Comparison of ENCODE assay signal across 20 mouse cellular contexts in the genomic region with DNA sequence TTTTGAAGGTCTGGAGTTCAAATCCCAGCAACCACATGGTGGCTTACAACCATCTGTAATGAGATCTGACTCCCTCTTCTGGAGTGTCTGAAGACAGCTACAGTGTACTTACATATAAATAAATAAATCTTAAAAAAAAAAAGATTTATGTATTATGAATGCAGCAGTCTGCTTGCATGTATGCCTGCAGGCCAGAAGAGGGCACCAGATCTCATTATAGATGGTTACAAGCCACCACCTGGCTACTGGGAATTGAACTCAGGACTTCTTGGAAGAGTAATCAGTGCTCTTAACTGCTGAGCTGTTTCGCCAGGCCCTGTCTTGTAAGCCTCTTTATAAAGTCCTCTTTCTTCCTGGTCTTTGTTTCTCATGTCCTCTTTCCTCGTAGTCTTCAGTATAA. TPM values are rescaled to one million over a fixed set of nuclear protein-coding genes. Genes with fewer than 3 reads are reported as not detected.
DNase-seq lines count a peak whose midpoint lies in the region; ATAC-seq and TF ChIP-seq lines count a peak whose summit lies in the region.
"Not testable (repeated sequence)": the region's sequence is repeated elsewhere in the genome, so short reads cannot be mapped to it uniquely, and the experiment has no call there.
"Had no signal": no experiment of that assay in that cellular context is flagged by ENCODE, and none has a peak within 500 bp of the region (broad histone marks: within the 10 kb centered on the region; RNA-seq: fewer than 3 reads in every experiment).

No protein-coding gene starts in this region.

- TF ChIP-seq RAD21 in CH12.LX (IDR thresholded peaks at IDR 0.05; ENCODE audit: low read depth, low read length) = not testable (repeated sequence)

- WGBS in kidney, adult 2 months = 95% methylated on average over 2 of the region's 2 CpGs
- 86% methylated on average over 2 of the region's 2 CpGs for WGBS in liver, adult 2 months
- 90% methylated on average over 2 of the region's 2 CpGs for WGBS in lung, postnatal 0 days

- dilution Hi-C loops in CH12.LX (cut with MboI; ENCODE audit: extremely low pct_ligation_motif_present, extremely low pct_unique_long_range_greater_than_20kb, low sequenced_read_pairs) = not testable (repeated sequence)

- not testable (repeated sequence) for H3K9me3 ChIP-seq in CH12.LX (replicated peaks; ENCODE audit: low read length); lung, postnatal 0 days (ENCODE audit: low read length)

- H3K27ac ChIP-seq in CH12.LX (ENCODE audit: insufficient read depth, low read depth); gastrocnemius, adult 2 months; kidney, adult 2 months (ENCODE audit: insufficient read depth, low read depth, low read length); liver, adult 2 months (replicated peaks; ENCODE audit: insufficient read depth, low read depth, low read length); lung, postnatal 0 days (ENCODE audit: low read length): not testable (repeated sequence)

- intact Hi-C loops in gastrocnemius, adult 2 months (cut with DNase I) = not testable (repeated sequence)

- H3K36me3 ChIP-seq in CH12.LX (replicated peaks in 1 of 2; ENCODE audit: control insufficient read depth in 1 of 2, insufficient read depth in 1 of 2, low read length in 1 of 2); kidney, adult 2 months (ENCODE audit: control insufficient read depth, insufficient read depth, low read length); liver, adult 2 months (ENCODE audit: control insufficient read depth, insufficient read depth, low read length); lung, postnatal 0 days (ENCODE audit: insufficient read depth, low read length): not testable (repeated sequence)

- DNase-seq in CH12.LX (ENCODE audit: extremely low read depth); gastrocnemius, adult 2 months; kidney, adult 2 months; liver, adult 2 months (ENCODE audit: extremely low read depth, low read depth, low spot score); lung, postnatal 0 days (ENCODE audit: low spot score): not testable (repeated sequence)
- DNase-seq in ZHBTc4 (ENCODE audit: low read depth, low spot score) = peak; percentile 26

- not testable (repeated sequence) for H3K27me3 ChIP-seq in CH12.LX (replicated peaks); kidney, adult 2 months (replicated peaks; ENCODE audit: control insufficient read depth, insufficient read depth, low read length); liver, adult 2 months (ENCODE audit: control insufficient read depth, insufficient read depth, low read length); lung, postnatal 0 days (replicated peaks; ENCODE audit: insufficient read depth, low read length)

- H3K79me2 ChIP-seq in CH12.LX (replicated peaks; ENCODE audit: control insufficient read depth, extremely low read depth, insufficient read depth, poor library complexity, severe bottlenecking); liver, adult 2 months (ENCODE audit: control insufficient read depth, insufficient read depth, low read length): not testable (repeated sequence)

- not testable (repeated sequence) for ATAC-seq in lung, postnatal 0 days

- in situ Hi-C loops in CH12.LX (cut with MboI; ENCODE audit: low pct_ligation_motif_present, low pct_unique_long_range_greater_than_20kb, low sequenced_read_pairs) = not testable (repeated sequence)

- not testable (repeated sequence) for H3K4me2 ChIP-seq in CH12.LX (ENCODE audit: insufficient read depth, low read depth, poor library complexity, severe bottlenecking); lung, postnatal 0 days (replicated peaks; ENCODE audit: low read depth, low read length)

- TF ChIP-seq CTCF in CH12.LX (conservative IDR thresholded peaks at IDR 0.05 in 1 of 2, IDR thresholded peaks at IDR 0.05 in 1 of 2; ENCODE audit: low read depth in 2 of 2, low read length in 2 of 2) = peak; percentile 9 to 39; a peak in 3 of 4 replicates
- TF ChIP-seq CTCF in gastrocnemius, adult 2 months (IDR thresholded peaks at IDR 0.05) = peak; percentile 34
- 0 out of 2 replicates have a peak, but pooled peaks have one; percentile 27 for TF ChIP-seq CTCF in kidney, adult 2 months (conservative IDR thresholded peaks at IDR 0.05; ENCODE audit: insufficient read depth, insufficient read length, low read depth, low read length)
- 0 out of 2 replicates have a peak, but pooled peaks have one; percentile 5 for TF ChIP-seq CTCF in liver, adult 2 months (IDR thresholded peaks at IDR 0.05; ENCODE audit: low read depth, low read length)
- peak; percentile 47 for TF ChIP-seq CTCF in lung, postnatal 0 days (IDR thresholded peaks at IDR 0.05)

- not testable (repeated sequence) for H3K9ac ChIP-seq in CH12.LX (ENCODE audit: insufficient read depth, low read depth); liver, adult 2 months (ENCODE audit: low read depth, low read length); lung, postnatal 0 days (replicated peaks; ENCODE audit: low read depth)

- not testable (repeated sequence) for H3K4me3 ChIP-seq in CH12.LX (replicated peaks in 1 of 3; ENCODE audit: low read depth in 2 of 3, low read length in 2 of 3, poor library complexity in 1 of 3); gastrocnemius, adult 2 months; kidney, adult 2 months (ENCODE audit: insufficient read depth, low read depth, low read length); liver, adult 2 months (ENCODE audit: insufficient read depth, low read depth, low read length); lung, postnatal 0 days (ENCODE audit: low read depth, low read length)

- H3K4me1 ChIP-seq in CH12.LX (ENCODE audit: control insufficient read depth in 1 of 2, insufficient read depth in 2 of 2); kidney, adult 2 months (ENCODE audit: control insufficient read depth, insufficient read depth, low read length); liver, adult 2 months (ENCODE audit: control insufficient read depth, insufficient read depth, low read length); lung, postnatal 0 days (ENCODE audit: insufficient read depth, low read depth, low read length): not testable (repeated sequence)

- TF ChIP-seq EP300 in CH12.LX (IDR thresholded peaks at IDR 0.05; ENCODE audit: low read length); lung, postnatal 0 days (IDR thresholded peaks at IDR 0.05): not testable (repeated sequence)

- not testable (repeated sequence) for TF ChIP-seq POLR2A in CH12.LX (IDR thresholded peaks at IDR 0.05; ENCODE audit: low read depth, low read length); kidney, adult 2 months (IDR thresholded peaks at IDR 0.05; ENCODE audit: low read depth, low read length); liver, adult 2 months (IDR thresholded peaks at IDR 0.05; ENCODE audit: extremely low read depth, insufficient read depth, low read length)

RNA-seq across cellular contexts. Expression of a gene that starts 5.7 kb away (rescaled TPM):
- total RNA-seq in CH12.LX (2012; rRNA removed) (not detected in 2 replicates), CH12.LX (2014; rRNA removed) (not detected in 2 replicates)
- polyA plus RNA-seq in CH12.LX (2012; ENCODE audit: insufficient read length, low read depth) = not detected in 2 replicates
- total RNA-seq in gastrocnemius, adult 2 months (2021) = 10 to 100 TPM in 1 of 2 experiments, 1 to 10 TPM in 1; 7.9 to 21.0 TPM
- polyA plus RNA-seq in kidney, adult 2 months (2012; rRNA removed) = 2.0 and 2.9 TPM in 2 replicates
- not detected in 2 replicates for total RNA-seq in liver, adult 2 months (2014; rRNA removed)
- not detected in 2 replicates for polyA plus RNA-seq in liver, adult 2 months (2012; rRNA removed)
- polyA plus RNA-seq in lung, postnatal 0 days (2015; fragmentation: Nextera tagmentation; extraction: Ambion mirVana) = 1.4 and 1.8 TPM in 2 replicates
- total RNA-seq: granulocyte monocyte progenitor cell, adult 5-6 weeks had no signal
- polyA plus RNA-seq: CD4-positive, CD25-positive, alpha-beta regulatory T cell, adult 4 months; embryonic facial prominence, embryonic 13.5 days; forebrain, embryonic 12.5 days; forebrain, embryonic 16.5 days; hindbrain, embryonic 11.5 days; hindbrain, embryonic 15.5 days; inflammation-experienced regulatory T-cells, adult 6 months had no signal

RNA-seq across cellular contexts. Expression of a gene that starts 16.7 kb away (rescaled TPM):
- not detected in 2 replicates for total RNA-seq in CH12.LX (2012; rRNA removed)
- not detected in 2 replicates for total RNA-seq in CH12.LX (2014; rRNA removed)
- not detected in 2 replicates for polyA plus RNA-seq in CH12.LX (2012; ENCODE audit: insufficient read length, low read depth)
- total RNA-seq in gastrocnemius, adult 2 months (2021) = not detected
- polyA plus RNA-seq in kidney, adult 2 months (2012; rRNA removed) = 0.18 TPM in 1 of 2 replicates, not detected in the other
- total RNA-seq in liver, adult 2 months (2014; rRNA removed) = not detected in 2 replicates
- polyA plus RNA-seq in liver, adult 2 months (2012; rRNA removed) = not detected in 2 replicates
- polyA plus RNA-seq in lung, postnatal 0 days (2015; fragmentation: Nextera tagmentation; extraction: Ambion mirVana) = not detected in 2 replicates
- total RNA-seq: adrenal gland, postnatal 10 days; adrenal gland, postnatal 4 days; gastrocnemius, adult 18-20 months; gastrocnemius, postnatal 25 days; granulocyte monocyte progenitor cell, adult 5-6 weeks; heart, postnatal 36 days had no signal
- polyA plus RNA-seq: forebrain, embryonic 16.5 days; heart, embryonic 13.5 days; hindbrain, embryonic 11.5 days had no signal

RNA-seq across cellular contexts. Expression of a gene that starts 24.5 kb away (rescaled TPM):
- total RNA-seq in CH12.LX (2012; rRNA removed) (11.4 and 12.4 TPM in 2 replicates), CH12.LX (2014; rRNA removed) (9.6 and 10.9 TPM in 2 replicates)
- 8.6 and 10.0 TPM in 2 replicates for polyA plus RNA-seq in CH12.LX (2012; ENCODE audit: insufficient read length, low read depth)
- total RNA-seq in gastrocnemius, adult 2 months (2021) = 10 to 100 TPM; 30.0 to 32.7 TPM
- polyA plus RNA-seq in kidney, adult 2 months (2012; rRNA removed) = 17.9 and 21.9 TPM in 2 replicates
- 12.8 and 14.4 TPM in 2 replicates for total RNA-seq in liver, adult 2 months (2014; rRNA removed)
- polyA plus RNA-seq in liver, adult 2 months (2012; rRNA removed) = 17.4 and 19.8 TPM in 2 replicates
- polyA plus RNA-seq in lung, postnatal 0 days (2015; fragmentation: Nextera tagmentation; extraction: Ambion mirVana) = 6.3 TPM in 2 replicates

RNA-seq across cellular contexts. Expression of a gene that starts 24.6 kb away (rescaled TPM):
- total RNA-seq in CH12.LX (2012; rRNA removed) (43.4 and 43.6 TPM in 2 replicates), CH12.LX (2014; rRNA removed) (53.3 and 68.5 TPM in 2 replicates)
- 40.0 and 49.5 TPM in 2 replicates for polyA plus RNA-seq in CH12.LX (2012; ENCODE audit: insufficient read length, low read depth)
- 10 to 100 TPM; 13.1 to 16.1 TPM for total RNA-seq in gastrocnemius, adult 2 months (2021)
- 7.7 and 8.6 TPM in 2 replicates for polyA plus RNA-seq in kidney, adult 2 months (2012; rRNA removed)
- 5.3 and 5.6 TPM in 2 replicates for total RNA-seq in liver, adult 2 months (2014; rRNA removed)
- polyA plus RNA-seq in liver, adult 2 months (2012; rRNA removed) = 3.5 and 5.7 TPM in 2 replicates
- 19.8 and 23.0 TPM in 2 replicates for polyA plus RNA-seq in lung, postnatal 0 days (2015; fragmentation: Nextera tagmentation; extraction: Ambion mirVana)

RNA-seq across cellular contexts. Expression of a gene that starts 33.9 kb away (rescaled TPM):
- total RNA-seq in CH12.LX (2012; rRNA removed) (35.3 and 41.6 TPM in 2 replicates), CH12.LX (2014; rRNA removed) (13.1 and 14.3 TPM in 2 replicates)
- 47.9 and 60.0 TPM in 2 replicates for polyA plus RNA-seq in CH12.LX (2012; ENCODE audit: insufficient read length, low read depth)
- total RNA-seq in gastrocnemius, adult 2 months (2021) = 10 to 100 TPM; 31.1 to 35.9 TPM
- polyA plus RNA-seq in kidney, adult 2 months (2012; rRNA removed) = 49.5 and 56.5 TPM in 2 replicates
- total RNA-seq in liver, adult 2 months (2014; rRNA removed) = 22.4 and 23.3 TPM in 2 replicates
- 28.2 and 30.0 TPM in 2 replicates for polyA plus RNA-seq in liver, adult 2 months (2012; rRNA removed)
- polyA plus RNA-seq in lung, postnatal 0 days (2015; fragmentation: Nextera tagmentation; extraction: Ambion mirVana) = 14.2 and 15.1 TPM in 2 replicates
